7 mouse cellular contexts compared by ENCODE assay signal in genomic region chr5:142463011-142463410, GRCm38 (mm10). TPM values are rescaled to one million over a fixed set of nuclear protein-coding genes. Genes with fewer than 3 reads are reported as not detected.
DNase-seq lines count a peak whose midpoint lies in the region; ATAC-seq and TF ChIP-seq lines count a peak whose summit lies in the region.

No protein-coding gene starts in this region.

- no peak for DNase-seq in neural tube, embryonic 11.5 days (ENCODE audit: low spot score)
- no peak for DNase-seq in neural tube, embryonic 10.5 days (ENCODE audit: extremely low spot score, low spot score)
- no peak for DNase-seq in stomach, postnatal 0 days (ENCODE audit: low spot score)
- no peak for DNase-seq in c-Kit-positive CD71-positive TER-119-positive erythroid progenitor cells, embryonic 14.5 days (ENCODE audit: low spot score)
- no peak for DNase-seq in spleen, postnatal 4 days (ENCODE audit: low spot score in 2 of 2)

- H3K36me3 ChIP-seq in neural tube, embryonic 11.5 days (ENCODE audit: control insufficient read depth, insufficient read depth, low read length), result peaks cover 4% of the 10 kb centered on the region; the same call in 1 of the 2 replicates
- 0 out of 2 replicates have a peak, but pooled peaks cover 2% of the 10 kb centered on the region for H3K36me3 ChIP-seq in forebrain, embryonic 16.5 days (ENCODE audit: control insufficient read depth, insufficient read depth)
- H3K36me3 ChIP-seq in liver, embryonic 12.5 days, result peaks cover 46% of the 10 kb centered on the region
- H3K36me3 ChIP-seq in stomach, postnatal 0 days (ENCODE audit: control insufficient read depth, insufficient read depth, low read length), result peaks cover 3% of the 10 kb centered on the region; the same call in 1 of the 2 replicates

- peak overlapping the region; percentile 57 for H3K4me2 ChIP-seq in neural tube, embryonic 11.5 days (ENCODE audit: low read depth)
- peak overlapping the region; percentile 94 for H3K4me2 ChIP-seq in forebrain, embryonic 16.5 days (ENCODE audit: low read length)
- H3K4me2 ChIP-seq in liver, embryonic 12.5 days, result peak overlapping the region; percentile 88
- H3K4me2 ChIP-seq in stomach, postnatal 0 days (replicated peaks; ENCODE audit: low read depth), result peak overlapping the region; percentile 94

- peak overlapping the region; percentile 42; the same call in 1 of the 2 replicates for H3K27ac ChIP-seq in neural tube, embryonic 11.5 days (ENCODE audit: low read depth, low read length)
- peak overlapping the region; percentile 89 for H3K27ac ChIP-seq in forebrain, embryonic 16.5 days (ENCODE audit: low read length)
- peak overlapping the region; percentile 84 for H3K27ac ChIP-seq in liver, embryonic 12.5 days
- peak overlapping the region; percentile 84 for H3K27ac ChIP-seq in stomach, postnatal 0 days (replicated peaks)

- 82% methylated on average over 6 of the region's 6 CpGs for WGBS in neural tube, embryonic 11.5 days
- 90% methylated on average over 6 of the region's 6 CpGs for WGBS in forebrain, embryonic 16.5 days
- WGBS in liver, embryonic 12.5 days (ENCODE audit: insufficient replicate concordance), result 79% methylated on average over 6 of the region's 6 CpGs
- WGBS in stomach, postnatal 0 days, result 87% methylated on average over 6 of the region's 6 CpGs

- no peak for TF ChIP-seq EP300 in stomach, postnatal 0 days (optimal IDR thresholded peaks at IDR 0.05)

- H3K27me3 ChIP-seq in neural tube, embryonic 11.5 days (ENCODE audit: control insufficient read depth, insufficient read depth, low read length), result no peaks in the 10 kb centered on the region
- H3K27me3 ChIP-seq in forebrain, embryonic 16.5 days (replicated peaks; ENCODE audit: control insufficient read depth, insufficient read depth, low read length), result no peaks in the 10 kb centered on the region
- H3K27me3 ChIP-seq in liver, embryonic 12.5 days (replicated peaks), result no peaks in the 10 kb centered on the region
- H3K27me3 ChIP-seq in stomach, postnatal 0 days (ENCODE audit: control insufficient read depth, insufficient read depth, low read length), result no peaks in the 10 kb centered on the region

- peak overlapping the region; percentile 37; the same call in 1 of the 2 replicates for H3K9ac ChIP-seq in neural tube, embryonic 11.5 days (ENCODE audit: low read length)
- peak overlapping the region; percentile 50; the same call in 1 of the 2 replicates for H3K9ac ChIP-seq in forebrain, embryonic 16.5 days (replicated peaks; ENCODE audit: low read depth, low read length)
- H3K9ac ChIP-seq in liver, embryonic 12.5 days, result peak overlapping the region; percentile 86
- H3K9ac ChIP-seq in stomach, postnatal 0 days (ENCODE audit: low read length), result no peak overlapping the region

- peaks cover 8% of the 10 kb centered on the region for H3K4me1 ChIP-seq in neural tube, embryonic 11.5 days (ENCODE audit: control insufficient read depth, insufficient read depth, low read length)
- peaks cover 9% of the 10 kb centered on the region for H3K4me1 ChIP-seq in forebrain, embryonic 16.5 days (replicated peaks; ENCODE audit: control insufficient read depth, insufficient read depth, low read length)
- peaks cover 32% of the 10 kb centered on the region for H3K4me1 ChIP-seq in liver, embryonic 12.5 days
- H3K4me1 ChIP-seq in stomach, postnatal 0 days (replicated peaks; ENCODE audit: control insufficient read depth, insufficient read depth), result no peaks in the 10 kb centered on the region; the same call in 1 of the 2 replicates

- ATAC-seq in neural tube, embryonic 11.5 days (ENCODE audit: insufficient read depth, low FRiP score, low TSS enrichment), result no peak
- ATAC-seq in forebrain, embryonic 16.5 days, result no peak; the same call in 1 of the 2 replicates
- ATAC-seq in liver, embryonic 12.5 days, result no peak
- ATAC-seq in stomach, postnatal 0 days (ENCODE audit: low FRiP score, low TSS enrichment), result no peak

- TF ChIP-seq CTCF in stomach, postnatal 0 days (IDR thresholded peaks at IDR 0.05; ENCODE audit: low read depth), result no peak

- no peaks in the 10 kb centered on the region for H3K9me3 ChIP-seq in neural tube, embryonic 11.5 days (ENCODE audit: control insufficient read depth, low read length)
- H3K9me3 ChIP-seq in forebrain, embryonic 16.5 days (ENCODE audit: control insufficient read depth, low read length), result no peaks in the 10 kb centered on the region
- H3K9me3 ChIP-seq in liver, embryonic 12.5 days (replicated peaks), result 0 out of 2 replicates have a peak, but pooled peaks cover 4% of the 10 kb centered on the region
- no peaks in the 10 kb centered on the region for H3K9me3 ChIP-seq in stomach, postnatal 0 days (ENCODE audit: control insufficient read depth, low read length)

- H3K4me3 ChIP-seq in neural tube, embryonic 11.5 days (ENCODE audit: low read depth, low read length), result peak overlapping the region; percentile 64; the same call in 1 of the 2 replicates
- H3K4me3 ChIP-seq in forebrain, embryonic 16.5 days (replicated peaks; ENCODE audit: low read length), result peak overlapping the region; percentile 78
- H3K4me3 ChIP-seq in liver, embryonic 12.5 days, result peak overlapping the region; percentile 95
- H3K4me3 ChIP-seq in stomach, postnatal 0 days (ENCODE audit: low read depth, low read length), result no peak overlapping the region

RNA-seq across cellular contexts. Expression of gene Ap5z1, which starts 0.7 kb away (rescaled TPM):
- polyA plus RNA-seq in neural tube, embryonic 11.5 days (2014; fragmentation: Nextera tagmentation; extraction: Ambion mirVana), result 11.7 and 12.0 TPM in 2 replicates
- polyA plus RNA-seq in forebrain, embryonic 16.5 days (2015; fragmentation: Nextera tagmentation; extraction: Ambion mirVana), result 14.8 and 16.9 TPM in 2 replicates
- 6.8 and 7.4 TPM in 2 replicates for polyA plus RNA-seq in liver, embryonic 12.5 days (2016; fragmentation: Nextera tagmentation; extraction: Ambion mirVana)
- 4.2 and 5.0 TPM in 2 replicates for polyA plus RNA-seq in stomach, postnatal 0 days (2015; fragmentation: Nextera tagmentation; extraction: Ambion mirVana)
